18 mouse cellular contexts compared by ENCODE assay signal in genomic region chr6:15829812-15830211, GRCm38 (mm10).
DNase-seq lines count a peak whose midpoint lies in the region; ATAC-seq lines count a peak whose summit lies in the region.
"Had no signal": no experiment of that assay in that cellular context is flagged by ENCODE, and none has a peak within 500 bp of the region (broad histone marks: within the 10 kb centered on the region; RNA-seq: fewer than 3 reads in every experiment).

No protein-coding gene starts in this region.

- no peak overlapping the region for H3K9ac ChIP-seq in heart, embryonic 14.5 days (ENCODE audit: low read length)
- H3K9ac ChIP-seq in midbrain, embryonic 11.5 days (ENCODE audit: low read length), result no peak overlapping the region
- no peak overlapping the region for H3K9ac ChIP-seq in midbrain, embryonic 14.5 days (replicated peaks; ENCODE audit: low read length)
- H3K9ac ChIP-seq: forebrain, embryonic 13.5 days; hindbrain, embryonic 13.5 days; limb, embryonic 15.5 days; liver, embryonic 15.5 days had no signal

- 35% methylated on average over 2 of the region's 2 CpGs for WGBS in heart, embryonic 14.5 days
- WGBS in midbrain, embryonic 11.5 days, result 31% methylated on average over 2 of the region's 2 CpGs
- WGBS in midbrain, embryonic 14.5 days, result 37% methylated on average over 2 of the region's 2 CpGs

- ATAC-seq in heart, embryonic 14.5 days (ENCODE audit: insufficient number of reproducible peaks, insufficient read depth, low FRiP score, low read depth), result no peak
- peak; percentile 85; the same call in 1 of the 2 replicates for ATAC-seq in midbrain, embryonic 11.5 days (ENCODE audit: low FRiP score)
- ATAC-seq in midbrain, embryonic 14.5 days (ENCODE audit: low FRiP score, low TSS enrichment), result no peak
- ATAC-seq: forebrain, embryonic 13.5 days; inflammation-experienced regulatory T-cells, adult 6 months had no signal

- H3K36me3 ChIP-seq in heart, embryonic 14.5 days (ENCODE audit: control insufficient read depth, insufficient read depth, low read length), result no peaks in the 10 kb centered on the region
- no peaks in the 10 kb centered on the region for H3K36me3 ChIP-seq in midbrain, embryonic 11.5 days (ENCODE audit: control insufficient read depth, insufficient read depth, low read length)
- no peaks in the 10 kb centered on the region for H3K36me3 ChIP-seq in midbrain, embryonic 14.5 days (ENCODE audit: control insufficient read depth, insufficient read depth, low read length)
- H3K36me3 ChIP-seq: hindbrain, embryonic 13.5 days; limb, embryonic 15.5 days; liver, embryonic 15.5 days had no signal

- H3K4me3 ChIP-seq in heart, embryonic 14.5 days (ENCODE audit: control insufficient read depth in 1 of 2, insufficient read depth in 1 of 2, low read depth in 1 of 2, low read length in 2 of 2), result no peak overlapping the region
- H3K4me3 ChIP-seq in midbrain, embryonic 11.5 days (ENCODE audit: low read depth, low read length), result no peak overlapping the region
- H3K4me3 ChIP-seq in midbrain, embryonic 14.5 days (replicated peaks; ENCODE audit: low read depth, low read length), result no peak overlapping the region
- H3K4me3 ChIP-seq: forebrain, embryonic 13.5 days; hindbrain, embryonic 13.5 days; limb, embryonic 15.5 days; liver, embryonic 15.5 days; megakaryocyte, embryonic 14.5 days had no signal

- H3K9me3 ChIP-seq in heart, embryonic 14.5 days (ENCODE audit: control insufficient read depth, low read length), result peaks cover 7% of the 10 kb centered on the region
- no peaks in the 10 kb centered on the region for H3K9me3 ChIP-seq in midbrain, embryonic 11.5 days (ENCODE audit: control insufficient read depth, low read length)
- no peaks in the 10 kb centered on the region for H3K9me3 ChIP-seq in midbrain, embryonic 14.5 days (ENCODE audit: control insufficient read depth, low read length)
- H3K9me3 ChIP-seq: forebrain, embryonic 13.5 days; hindbrain, embryonic 13.5 days; limb, embryonic 15.5 days; liver, embryonic 15.5 days had no signal

- H3K27ac ChIP-seq in heart, embryonic 14.5 days (replicated peaks in 1 of 2; ENCODE audit: control insufficient read depth in 1 of 2, insufficient read depth in 1 of 2, low read depth in 2 of 2, low read length in 2 of 2), result no peak overlapping the region
- no peak overlapping the region for H3K27ac ChIP-seq in midbrain, embryonic 11.5 days (ENCODE audit: low read depth, low read length)
- H3K27ac ChIP-seq in midbrain, embryonic 14.5 days (replicated peaks; ENCODE audit: low read depth, low read length), result no peak overlapping the region
- H3K27ac ChIP-seq: forebrain, embryonic 13.5 days; hindbrain, embryonic 13.5 days; limb, embryonic 15.5 days; liver, embryonic 15.5 days had no signal

- 0 out of 2 replicates have a peak overlapping the region, but pooled peaks have one; percentile 29 for H3K4me2 ChIP-seq in heart, embryonic 14.5 days (ENCODE audit: low read length)
- H3K4me2 ChIP-seq in midbrain, embryonic 11.5 days, result no peak overlapping the region
- no peak overlapping the region for H3K4me2 ChIP-seq in midbrain, embryonic 14.5 days (ENCODE audit: low read length)
- H3K4me2 ChIP-seq: forebrain, embryonic 13.5 days; hindbrain, embryonic 13.5 days; limb, embryonic 15.5 days; liver, embryonic 15.5 days had no signal

- intact Hi-C loops in left cerebral cortex, postnatal 36 days (cut with DNase I), result no loop called here

- no peaks in the 10 kb centered on the region for H3K27me3 ChIP-seq in heart, embryonic 14.5 days (ENCODE audit: control insufficient read depth, insufficient read depth, low read length)
- no peaks in the 10 kb centered on the region for H3K27me3 ChIP-seq in midbrain, embryonic 11.5 days (ENCODE audit: control insufficient read depth, insufficient read depth, low read length)
- H3K27me3 ChIP-seq in midbrain, embryonic 14.5 days (ENCODE audit: control insufficient read depth, insufficient read depth, low read length), result no peaks in the 10 kb centered on the region
- H3K27me3 ChIP-seq: forebrain, embryonic 13.5 days; hindbrain, embryonic 13.5 days; limb, embryonic 15.5 days; liver, embryonic 15.5 days; megakaryocyte, embryonic 14.5 days had no signal

- no peak for DNase-seq in heart, postnatal 4 days
- DNase-seq in midbrain, embryonic 11.5 days (ENCODE audit: low spot score, missing footprints), result no peak
- DNase-seq in midbrain, embryonic 14.5 days, result no peak
- DNase-seq in embryo, embryonic 10.5 days (ENCODE audit: low spot score), result peak; percentile 26
- DNase-seq in ovary, adult 18-20 months (ENCODE audit: low spot score), result no peak
- DNase-seq in left cerebral cortex, postnatal 36 days (ENCODE audit: low spot score in 2 of 2), result no peak
- DNase-seq: adrenal gland, postnatal 25 days; gastrocnemius, postnatal 10 days; heart, adult 18-20 months; heart, postnatal 14 days; kidney, postnatal 10 days had no signal

- peaks cover 2 to 17% of the 10 kb centered on the region in 2 experiments; a peak in 2 of 4 replicates for H3K4me1 ChIP-seq in heart, embryonic 14.5 days (ENCODE audit: control insufficient read depth in 2 of 2, insufficient read depth in 2 of 2, low read length in 2 of 2)
- H3K4me1 ChIP-seq in midbrain, embryonic 11.5 days (ENCODE audit: control insufficient read depth, insufficient read depth, low read length), result no peaks in the 10 kb centered on the region
- H3K4me1 ChIP-seq in midbrain, embryonic 14.5 days (ENCODE audit: control insufficient read depth, insufficient read depth, low read length), result no peaks in the 10 kb centered on the region
- H3K4me1 ChIP-seq: forebrain, embryonic 13.5 days; hindbrain, embryonic 13.5 days; limb, embryonic 15.5 days; liver, embryonic 15.5 days; megakaryocyte, embryonic 14.5 days had no signal
